Mouse (Mus musculus) neural tube, embryonic 12.5 days (tissue): Measurements from ENCODE around the gene Erfe. TPM values are rescaled to one million over a fixed set of nuclear protein-coding genes. Genes with fewer than 3 reads are reported as not detected.

ENCODE experiments used
- ATAC-seq: fragments of 200-750 bp; cut with Nextera tagmentation; 2 replicates; pipeline ENCODE4 v1.8.0; 2017; ENCODE audit warnings: low read depth, mild to moderate bottlenecking, moderate TSS enrichment, moderate library complexity; ENCODE audit not compliant: low FRiP score
- H3K27ac ChIP-seq: fragments of 300-500 bp; sonication (generic); 2 replicates; pipeline ENCODE4 v1.5.1; 2016
- H3K27me3 ChIP-seq: fragments of 300-500 bp; sonication (generic); replicated peaks from 2 replicates; pipeline ENCODE4 v1.6.1; 2016; ENCODE audit warnings: mild to moderate bottlenecking
- H3K36me3 ChIP-seq: fragments of 300-500 bp; sonication (generic); 2 replicates; pipeline ENCODE4 v1.6.1; 2016; ENCODE audit warnings: mild to moderate bottlenecking
- H3K4me1 ChIP-seq: fragments of 300-500 bp; sonication (generic); 2 replicates; pipeline ENCODE4 v1.6.1; 2016
- H3K4me2 ChIP-seq: fragments of 300-500 bp; sonication (generic); replicated peaks from 2 replicates; pipeline ENCODE4 v1.6.1; 2016; ENCODE audit warnings: mild to moderate bottlenecking
- H3K4me3 ChIP-seq: fragments of 300-500 bp; sonication (generic); 2 replicates; pipeline ENCODE4 v1.5.1; 2016
- H3K9ac ChIP-seq: fragments of 300-500 bp; sonication (generic); 2 replicates; pipeline ENCODE4 v1.6.1; 2016; ENCODE audit warnings: mild to moderate bottlenecking
- H3K9me3 ChIP-seq: fragments of 300-500 bp; sonication (generic); 2 replicates; pipeline ENCODE4 v1.6.1; 2016; ENCODE audit warnings: mild to moderate bottlenecking
- WGBS: fragments of 180-500 bp; shearing (Covaris S2); methylation state at CpG from one replicate; pipeline ENCODE4 v1.1.7; 2016; 5-methylcytosine and 5-hydroxymethylcytosine counted together
- polyA plus RNA-seq: library from polyadenylated mRNA; unstranded; fragments of >200 nt; fragmentation: Nextera tagmentation; extraction: Ambion mirVana; gene quantifications from 2 replicates; pipeline ENCODE4 v1.2.1, GENCODE M21; 2016

The Erfe gene
- polyA plus RNA-seq, 1 experiment from 2014 or later = 0.33 TPM

DNA sequence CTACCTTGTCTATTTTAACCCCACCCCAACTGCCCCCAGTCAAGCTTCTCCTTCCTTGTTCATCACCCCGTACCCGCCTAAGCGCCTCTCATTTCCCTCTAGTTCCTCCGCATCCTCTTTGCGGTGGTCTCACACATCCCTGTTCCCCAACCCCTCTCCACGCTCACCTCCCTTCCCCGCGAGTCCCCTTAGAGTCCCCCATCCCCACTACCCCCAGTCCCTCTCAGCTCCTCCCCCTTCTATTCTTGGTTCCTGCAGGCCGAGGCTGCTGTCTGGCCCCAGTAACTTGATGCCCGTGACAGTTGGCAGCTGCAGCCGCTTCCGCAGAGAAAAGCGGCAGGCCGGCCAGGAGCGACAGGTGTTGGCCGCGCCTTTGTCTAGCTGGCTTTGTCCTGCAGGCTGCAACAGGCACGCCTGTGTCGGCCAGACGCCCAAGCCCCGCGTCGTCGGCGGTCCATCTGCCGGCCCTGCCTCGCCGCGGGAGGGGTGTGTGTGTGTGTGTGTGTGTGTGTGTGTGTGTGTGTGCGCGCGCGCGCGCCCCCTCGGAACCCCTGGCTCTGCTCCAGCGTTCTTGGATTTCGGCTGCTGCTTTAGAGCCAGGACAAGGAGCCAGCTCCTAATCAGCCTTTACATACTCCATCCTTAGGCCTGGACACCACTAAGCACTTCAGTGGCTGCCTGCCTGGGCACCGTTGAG, 47.8 kb downstream of the Erfe start, which contains the start of gene Hes6:
Gene Hes6, minus strand, starts transcription at position 141 of the 697 bp plus-strand sequence.
- peaks cover 38% of the 10 kb centered on the region for H3K4me1 ChIP-seq
- no peaks in the 10 kb centered on the region; the same call in 1 of the 2 replicates for H3K36me3 ChIP-seq
- under 1% methylated on average over 39 of the region's 39 CpGs for WGBS
- peak within 1 kb of the TSS; percentile 81 for H3K4me3 ChIP-seq
- peak; percentile 73 for ATAC-seq
- peak within 1 kb of the TSS; percentile 97 for H3K4me2 ChIP-seq
- H3K9me3 ChIP-seq = no peaks in the 10 kb centered on the region
- H3K27ac ChIP-seq = peak within 1 kb of the TSS; percentile 91
- peak within 1 kb of the TSS; percentile 91 for H3K9ac ChIP-seq
- H3K27me3 ChIP-seq = no peaks in the 10 kb centered on the region

- Histone ChIP-seq H3K4me2 (peak overlapping the region; percentile 97), H3K4me1 (peaks cover 38% of the 10 kb centered on the region), H3K27me3 (no peaks in the 10 kb centered on the region), H3K9me3 (no peaks in the 10 kb centered on the region), H3K36me3 (no peaks in the 10 kb centered on the region; the same call in 1 of the 2 replicates), H3K9ac (peak overlapping the region; percentile 91; the same call in 1 of the 2 replicates), H3K27ac (peak overlapping the region; percentile 91), H3K4me3 (no peak overlapping the region; the same call in 1 of the 2 replicates)
- 27% methylated on average over 4 of the region's 4 CpGs for WGBS
- ATAC-seq = no peak
Measured at GRCm38 (mm10) chr1:91414903-91415302, 48.7 kb downstream of the Erfe start.

GRCm38 (mm10) chr1:91415311-91415710, 49.1 kb downstream of the Erfe start:
- Histone ChIP-seq H3K27me3 (no peaks in the 10 kb centered on the region), H3K9me3 (no peaks in the 10 kb centered on the region), H3K4me1 (peaks cover 38% of the 10 kb centered on the region), H3K9ac (no peak overlapping the region), H3K36me3 (no peaks in the 10 kb centered on the region; the same call in 1 of the 2 replicates), H3K27ac (peak overlapping the region; percentile 34; the same call in 1 of the 2 replicates), H3K4me3 (no peak overlapping the region), H3K4me2 (peak overlapping the region; percentile 97; the same call in 1 of the 2 replicates)
- no peak for ATAC-seq
- 48% methylated on average over 5 of the region's 5 CpGs for WGBS

- WGBS = 73% methylated on average over 1 of the region's 1 CpGs
- Histone ChIP-seq H3K9ac (no peak overlapping the region), H3K4me3 (no peak overlapping the region), H3K36me3 (no peaks in the 10 kb centered on the region), H3K4me1 (peaks cover 21% of the 10 kb centered on the region), H3K9me3 (no peaks in the 10 kb centered on the region), H3K27ac (no peak overlapping the region), H3K27me3 (no peaks in the 10 kb centered on the region), H3K4me2 (no peak overlapping the region)
- no peak for ATAC-seq
Measured at GRCm38 (mm10) chr1:91417991-91418390, 51.8 kb downstream of the Erfe start.

GRCm38 (mm10) chr1:91419862-91420600, 53.8 kb downstream of the Erfe start:
- H3K4me3 ChIP-seq = no peak overlapping the region
- H3K4me1 ChIP-seq = peaks cover 5% of the 10 kb centered on the region
- no peaks in the 10 kb centered on the region for H3K27me3 ChIP-seq
- no peak for ATAC-seq
- no peak overlapping the region for H3K9ac ChIP-seq
- 61% methylated on average over 10 of the region's 10 CpGs for WGBS
- H3K36me3 ChIP-seq = no peaks in the 10 kb centered on the region
- no peak overlapping the region for H3K4me2 ChIP-seq
- H3K9me3 ChIP-seq = no peaks in the 10 kb centered on the region
- no peak overlapping the region for H3K27ac ChIP-seq

DNA sequence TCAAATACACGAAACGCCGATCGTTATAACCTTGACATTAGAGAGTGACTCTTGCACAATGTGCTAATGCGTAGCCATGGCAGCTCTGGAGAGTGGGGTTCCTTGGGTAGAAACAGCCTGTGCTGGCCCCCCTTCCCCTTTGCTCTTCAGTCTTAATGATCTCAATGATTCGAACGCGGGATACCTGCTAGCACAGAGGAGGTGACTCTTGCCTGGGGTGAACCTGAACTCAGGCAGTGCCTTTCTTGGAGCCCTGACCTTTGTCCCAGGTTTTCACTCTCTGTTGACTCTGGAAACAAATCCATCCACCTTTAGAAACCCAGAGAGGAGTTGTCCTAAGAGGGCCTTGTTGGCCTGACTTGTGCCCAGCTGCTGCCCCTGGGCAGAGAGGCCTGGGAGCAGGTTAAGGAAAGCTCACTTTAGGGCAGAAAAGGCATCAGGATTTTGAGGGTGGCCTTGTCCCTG, 54.4 kb downstream of the Erfe start:
- no peak overlapping the region for H3K27ac ChIP-seq
- H3K36me3 ChIP-seq = peaks cover 2% of the 10 kb centered on the region; the same call in 1 of the 2 replicates
- H3K9me3 ChIP-seq = no peaks in the 10 kb centered on the region
- no peak overlapping the region for H3K4me2 ChIP-seq
- no peak overlapping the region for H3K4me3 ChIP-seq
- 91% methylated on average over 8 of the region's 8 CpGs for WGBS
- no peak for ATAC-seq
- H3K4me1 ChIP-seq = no peaks in the 10 kb centered on the region; the same call in 1 of the 2 replicates
- H3K9ac ChIP-seq = no peak overlapping the region
- no peaks in the 10 kb centered on the region for H3K27me3 ChIP-seq

Other genes starting within 250 kb of the Erfe start
- gene Rbm44, start 221.3 kb upstream of the Erfe start, polyA plus RNA-seq = 0.38 and 1.5 TPM in 2 replicates
- gene Ramp1, start 186.6 kb upstream of the Erfe start, polyA plus RNA-seq = 0.31 and 0.44 TPM in 2 replicates
- gene Ube2f, start 116.1 kb upstream of the Erfe start, polyA plus RNA-seq = 71.4 and 71.8 TPM in 2 replicates
- 12.8 and 16.1 TPM in 2 replicates for gene Scly, start 68.1 kb upstream of the Erfe start, polyA plus RNA-seq
- 0.13 TPM in 2 replicates for gene Espnl, start 44.4 kb upstream of the Erfe start, polyA plus RNA-seq
- gene Klhl30, start 15.4 kb upstream of the Erfe start, polyA plus RNA-seq = 0.39 and 0.55 TPM in 2 replicates
- gene Ilkap, start 32.4 kb downstream of the Erfe start, polyA plus RNA-seq = 148 and 153 TPM in 2 replicates
- 360 and 364 TPM in 2 replicates for gene Hes6, start 47.6 kb downstream of the Erfe start, polyA plus RNA-seq
- gene Per2, start 92.9 kb downstream of the Erfe start, polyA plus RNA-seq = 2.8 and 3.6 TPM in 2 replicates
- gene Traf3ip1, start 128.2 kb downstream of the Erfe start, polyA plus RNA-seq = 11.5 and 13.9 TPM in 2 replicates
- 17.4 and 20.7 TPM in 2 replicates for gene Asb1, start 174.1 kb downstream of the Erfe start, polyA plus RNA-seq